Mouse (Mus musculus) CH12.LX (cell line): ENCODE measurements at regions not wholly inside any gene's neighbourhood (a gene's known extent, or its start where the extent isn't known, plus 50 kb on each side); places are given as distances from the start of the nearest gene placed in this dataset.

ENCODE experiments used
- DNase-seq: peaks from one replicate; pipeline ENCODE4 v3.0.0-alpha.2; 2013; ENCODE audit errors: extremely low read depth
- H3K27ac ChIP-seq: 2 replicates; pipeline ENCODE4 v1.5.1; 2012; ENCODE audit warnings: low read depth, mild to moderate bottlenecking, control low read depth, moderate library complexity; ENCODE audit not compliant: insufficient read depth
- H3K27me3 ChIP-seq: replicated peaks from 2 replicates; pipeline ENCODE3; 2012; ENCODE audit warnings: inconsistent platforms
- H3K36me3 ChIP-seq, 2 experiments: replicated peaks in 1 of 2; 2 replicates each; pipeline versions ENCODE3 to v1.6.1; 2012; ENCODE audit warnings: inconsistent platforms in 1 of 2, low read length in 1 of 2, mild to moderate bottlenecking in 1 of 2, mixed read lengths in 1 of 2, moderate library complexity in 1 of 2; ENCODE audit not compliant: control insufficient read depth in 1 of 2, insufficient read depth in 1 of 2
- H3K4me1 ChIP-seq, 2 experiments: 2 replicates each; pipeline ENCODE4 v1.6.1; 2012; ENCODE audit warnings: inconsistent platforms in 1 of 2, moderate library complexity in 1 of 2; ENCODE audit not compliant: insufficient read depth in 2 of 2, control insufficient read depth in 1 of 2
- H3K4me2 ChIP-seq: 2 replicates; pipeline ENCODE4 v1.6.1; 2012; ENCODE audit warnings: low read depth, mild to moderate bottlenecking, control low read depth; ENCODE audit not compliant: poor library complexity, insufficient read depth, severe bottlenecking
- H3K4me3 ChIP-seq, 3 experiments: fragments of 150-350 bp in 1 of 3; sonication (generic) in 1 of 3; replicated peaks in 1 of 3; 2 replicates each; pipeline versions ENCODE3 to v1.5.1; 2011 to 2012; ENCODE audit warnings: low read depth in 2 of 3, low read length in 2 of 3, mild to moderate bottlenecking in 2 of 3, moderate library complexity in 2 of 3, control low read depth in 1 of 3, improper control_type of control experiment in 1 of 3, inconsistent platforms in 1 of 3, mixed read lengths in 1 of 3; ENCODE audit not compliant: poor library complexity in 1 of 3
- H3K79me2 ChIP-seq: replicated peaks from 2 replicates; pipeline ENCODE4 v1.6.1; 2012; ENCODE audit warnings: mild to moderate bottlenecking, moderate library complexity; ENCODE audit not compliant: control insufficient read depth, poor library complexity, insufficient read depth, severe bottlenecking; ENCODE audit errors: extremely low read depth
- H3K9ac ChIP-seq: 2 replicates; pipeline ENCODE4 v1.6.1; 2012; ENCODE audit warnings: low read depth, mild to moderate bottlenecking, control low read depth, moderate library complexity; ENCODE audit not compliant: insufficient read depth
- H3K9me3 ChIP-seq: replicated peaks from 2 replicates; pipeline ENCODE3; 2012; ENCODE audit warnings: low read length, inconsistent platforms, mixed read lengths
- CHD2 ChIP-seq: IDR thresholded peaks from 2 replicates; pipeline ENCODE4 v1.6.1; 2011; ENCODE audit warnings: low read length, improper control_type of control experiment
- CTCF ChIP-seq, 2 experiments: IDR thresholded peaks in 1 of 2; conservative IDR thresholded peaks in 1 of 2; 2 replicates each; pipeline ENCODE4 v1.5.1; 2011 to 2012; ENCODE audit warnings: low read depth in 2 of 2, low read length in 2 of 2, improper control_type of control experiment in 1 of 2, inconsistent platforms in 1 of 2, mild to moderate bottlenecking in 1 of 2, moderate library complexity in 1 of 2
- E2F4 ChIP-seq: IDR thresholded peaks from 2 replicates; pipeline ENCODE4 v1.6.1; 2011; ENCODE audit warnings: low read depth, low read length, improper control_type of control experiment; ENCODE audit not compliant: insufficient replicate concordance
- ELF1 ChIP-seq: IDR thresholded peaks from 2 replicates; pipeline ENCODE4 v1.6.1; 2014; ENCODE audit warnings: low read depth, mild to moderate bottlenecking, inconsistent platforms, low read length, improper control_type of control experiment
- EP300 ChIP-seq: IDR thresholded peaks from 2 replicates; pipeline ENCODE4 v1.6.1; 2011; ENCODE audit warnings: low read length, improper control_type of control experiment
- ETS1 ChIP-seq: conservative IDR thresholded peaks from 2 replicates; pipeline ENCODE4 v1.6.1; 2012; ENCODE audit warnings: low read depth, mild to moderate bottlenecking, inconsistent platforms, low read length, improper control_type of control experiment, moderate library complexity
- GABPA ChIP-seq: IDR thresholded peaks from 2 replicates; pipeline ENCODE4 v1.6.1; 2012; ENCODE audit warnings: low read depth, low read length, improper control_type of control experiment, inconsistent platforms; ENCODE audit not compliant: insufficient replicate concordance
- HCFC1 ChIP-seq: IDR thresholded peaks from 2 replicates; pipeline ENCODE4 v1.6.1; 2012; ENCODE audit warnings: low read depth, mild to moderate bottlenecking, inconsistent platforms, low read length, improper control_type of control experiment
- JUND ChIP-seq: conservative IDR thresholded peaks from 2 replicates; pipeline ENCODE4 v1.6.1; 2011; ENCODE audit warnings: low read depth, low read length, improper control_type of control experiment
- MAZ ChIP-seq: IDR thresholded peaks from 2 replicates; pipeline ENCODE4 v1.6.1; 2012; ENCODE audit warnings: low read depth, mild to moderate bottlenecking, inconsistent platforms, low read length, improper control_type of control experiment, moderate library complexity
- MEF2A ChIP-seq: IDR thresholded peaks from 2 replicates; pipeline ENCODE4 v1.6.1; 2014; ENCODE audit warnings: low read depth, mild to moderate bottlenecking, inconsistent platforms, low read length, improper control_type of control experiment, borderline replicate concordance
- MXI1 ChIP-seq: IDR thresholded peaks from 2 replicates; pipeline ENCODE4 v1.6.1; 2011; ENCODE audit warnings: mild to moderate bottlenecking, low read depth, low read length, improper control_type of control experiment
- NELFE ChIP-seq: IDR thresholded peaks from 2 replicates; pipeline ENCODE4 v1.6.1; 2011; ENCODE audit warnings: low read depth, low read length, improper control_type of control experiment
- POLR2AphosphoS2 ChIP-seq: IDR thresholded peaks from 2 replicates; pipeline ENCODE4 v1.6.1; 2011; ENCODE audit warnings: low read depth, low read length, improper control_type of control experiment
- RCOR1 ChIP-seq: conservative IDR thresholded peaks from 2 replicates; pipeline ENCODE4 v1.6.1; 2012; ENCODE audit warnings: low read depth, mild to moderate bottlenecking, inconsistent platforms, low read length, improper control_type of control experiment
- TBP ChIP-seq: conservative IDR thresholded peaks from 2 replicates; pipeline ENCODE4 v1.6.1; 2011; ENCODE audit warnings: low read depth, low read length, improper control_type of control experiment
- TCF12 ChIP-seq: IDR thresholded peaks from 2 replicates; pipeline ENCODE4 v1.6.1; 2014; ENCODE audit warnings: low read depth, mild to moderate bottlenecking, inconsistent platforms, low read length, improper control_type of control experiment
- UBTF ChIP-seq: IDR thresholded peaks from 2 replicates; pipeline ENCODE4 v1.6.1; 2012; ENCODE audit warnings: low read depth, mild to moderate bottlenecking, inconsistent platforms, low read length, improper control_type of control experiment, moderate library complexity
- USF2 ChIP-seq: conservative IDR thresholded peaks from 2 replicates; pipeline ENCODE4 v1.6.1; 2011; ENCODE audit warnings: low read depth, low read length, improper control_type of control experiment
- ZC3H11A ChIP-seq: IDR thresholded peaks from 2 replicates; pipeline ENCODE4 v1.6.1; 2012; ENCODE audit warnings: low read depth, mild to moderate bottlenecking, inconsistent platforms, low read length, improper control_type of control experiment
- ZKSCAN1 ChIP-seq: IDR thresholded peaks from 2 replicates; pipeline ENCODE4 v1.6.1; 2012; ENCODE audit warnings: low read depth, inconsistent platforms, low read length, improper control_type of control experiment, borderline replicate concordance
- ZNF384 ChIP-seq: IDR thresholded peaks from 2 replicates; pipeline ENCODE4 v1.6.1; 2012; ENCODE audit warnings: low read depth, low read length, improper control_type of control experiment, inconsistent platforms
- dilution Hi-C: fragments of 300-500 bp; cut with MboI; formaldehyde crosslinking; loops from 2 replicates; pipeline ENCODE4 v1.14.3; 2020; ENCODE audit warnings: low sequenced_read_pairs; ENCODE audit not compliant: extremely low pct_unique_long_range_greater_than_20kb, extremely low pct_ligation_motif_present
- in situ Hi-C: fragments of 300-500 bp; cut with MboI; formaldehyde crosslinking; loops from 3 replicates; pipeline ENCODE4 v1.14.3; 2019; ENCODE audit warnings: low sequenced_read_pairs, low pct_ligation_motif_present, low pct_unique_long_range_greater_than_20kb, mixed read lengths

DNA sequence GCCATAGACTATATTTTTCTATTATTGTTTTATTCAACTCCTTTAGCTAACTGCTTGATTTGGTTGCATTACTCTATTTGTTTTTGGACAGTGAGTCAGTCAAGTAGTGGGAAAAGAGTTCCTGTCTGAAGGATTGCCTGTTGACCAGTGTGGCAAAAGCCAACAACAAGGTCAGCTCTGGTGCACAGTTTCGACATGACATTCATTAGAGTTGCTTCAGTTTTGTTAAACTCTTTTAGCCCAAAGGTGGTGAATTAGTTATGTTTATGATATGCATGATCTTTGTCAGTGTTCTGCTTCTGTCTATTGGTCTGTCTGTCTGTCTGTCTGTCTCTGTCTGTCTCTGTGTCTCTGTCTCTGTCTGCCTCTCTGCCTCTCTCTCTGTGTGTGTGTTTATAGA, 79.1 kb upstream of the Gnai1 start:
- DNase-seq = no peak
- H3K36me3 ChIP-seq = no peaks in the 10 kb centered on the region
- in situ Hi-C loops (loop anchor here (25.0 kb wide), 1 partner anchor 352 kb away; no protein-coding TSS in a partner anchor), dilution Hi-C loops (no loop called here)
- H3K4me2 ChIP-seq = no peak overlapping the region
- no peaks in the 10 kb centered on the region for H3K79me2 ChIP-seq
- H3K4me3 ChIP-seq = no peak overlapping the region
- no peaks in the 10 kb centered on the region for H3K9me3 ChIP-seq
- H3K9ac ChIP-seq = no peak overlapping the region
- TF ChIP-seq ZNF384 = no peak
- no peak for TF ChIP-seq UBTF
- TF ChIP-seq MXI1 = no peak
- TF ChIP-seq RCOR1 = no peak
- no peak for TF ChIP-seq CTCF (conservative IDR thresholded peaks at IDR 0.05 in 1 of 2, IDR thresholded peaks at IDR 0.05 in 1 of 2; ENCODE audit: low read depth in 2 of 2, low read length in 2 of 2)
- TF ChIP-seq ELF1 = no peak
- TF ChIP-seq ETS1 = no peak
- H3K27ac ChIP-seq = no peak overlapping the region
- no peaks in the 10 kb centered on the region for H3K27me3 ChIP-seq
- no peaks in the 10 kb centered on the region for H3K4me1 ChIP-seq

DNA sequence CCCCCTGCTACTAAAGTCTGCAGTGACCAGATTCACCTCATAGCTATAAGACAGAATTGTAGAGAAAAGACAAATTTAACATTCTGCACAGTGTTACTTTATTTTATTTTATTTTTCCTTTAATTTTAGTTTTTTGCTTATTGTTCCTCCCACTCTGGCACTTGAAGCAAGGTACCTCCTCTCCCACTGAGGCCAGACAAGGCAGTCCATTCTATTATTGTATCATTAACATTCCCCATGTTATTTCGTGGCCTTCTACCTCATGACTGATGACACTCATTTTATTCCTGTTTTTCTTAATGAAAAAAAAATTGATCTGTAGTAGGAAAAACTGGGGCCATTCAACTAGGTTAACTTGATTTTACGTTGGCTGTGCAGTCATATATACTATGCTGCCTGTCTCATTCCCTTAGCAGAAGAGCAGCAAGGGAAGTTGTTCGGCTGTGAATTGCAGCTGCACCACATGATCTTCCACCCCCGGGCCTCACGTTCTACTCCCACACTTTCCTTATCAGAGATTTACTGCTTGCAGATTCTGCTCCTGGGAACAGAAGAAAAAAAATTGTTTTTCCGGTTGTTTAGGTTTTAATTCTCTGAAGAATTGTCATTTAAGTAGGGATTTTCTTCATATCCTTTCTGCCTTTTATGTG, 76.1 kb upstream of the Gnai1 start:
- dilution Hi-C loops = no loop called here
- Histone ChIP-seq H3K4me1 (no peaks in the 10 kb centered on the region), H3K9me3 (no peaks in the 10 kb centered on the region), H3K4me3 (no peak overlapping the region), H3K36me3 (no peaks in the 10 kb centered on the region), H3K79me2 (no peaks in the 10 kb centered on the region), H3K4me2 (no peak overlapping the region), H3K27ac (no peak overlapping the region), H3K27me3 (no peaks in the 10 kb centered on the region), H3K9ac (no peak overlapping the region)
- TF ChIP-seq JUND (no peak), MXI1 (no peak), E2F4 (no peak), POLR2AphosphoS2 (no peak), NELFE (no peak), GABPA (no peak), CHD2 (no peak), ZNF384 (no peak), ZC3H11A (no peak), TBP (no peak), HCFC1 (no peak), ZKSCAN1 (no peak), TCF12 (no peak), MEF2A (no peak), USF2 (no peak), ETS1 (no peak), EP300 (no peak), MAZ (no peak)
- no peak for DNase-seq
- in situ Hi-C loops = loop anchor here (25.0 kb wide), 1 partner anchor 349 kb away; no protein-coding TSS in a partner anchor
